Mouse (Mus musculus): Measurements from ENCODE around the gene Bicdl1.

DNA sequence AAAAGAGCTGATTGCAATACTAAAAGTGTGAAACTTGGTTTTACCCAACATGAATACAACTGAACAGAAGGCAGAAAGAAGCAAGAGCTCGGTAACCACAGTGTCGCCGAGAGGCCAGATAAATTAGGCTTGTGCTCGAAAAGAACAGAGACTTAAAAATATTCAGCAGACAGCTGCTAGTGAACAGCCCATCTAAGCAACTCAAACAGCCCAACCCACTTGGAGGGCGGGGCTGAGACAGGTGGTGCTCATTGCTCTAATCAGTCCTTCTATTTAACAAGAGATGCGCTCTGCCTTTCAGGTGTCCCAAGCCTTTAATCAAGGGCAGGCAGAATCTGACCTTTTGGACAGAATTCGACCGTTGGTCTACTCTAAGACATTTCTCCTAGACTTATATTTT, 4.8 kb downstream of the Bicdl1 start:
- TF ChIP-seq CTCF (IDR thresholded peaks at IDR 0.05; ENCODE audit: low read depth) (no peak), EP300 (IDR thresholded peaks at IDR 0.05; ENCODE audit: low read depth) (no peak)

All from heart, postnatal 0 days (tissue).